Mouse (Mus musculus): ENCODE measurements around the gene Rimbp3.
A peak's percentile ranks its signal among the peaks of the same experiment; 100 is the strongest.
"Not testable (repeated sequence)": the region's sequence is repeated elsewhere in the genome, so short reads cannot be mapped to it uniquely, and the experiment has no call there.

The Rimbp3 gene

DNA sequence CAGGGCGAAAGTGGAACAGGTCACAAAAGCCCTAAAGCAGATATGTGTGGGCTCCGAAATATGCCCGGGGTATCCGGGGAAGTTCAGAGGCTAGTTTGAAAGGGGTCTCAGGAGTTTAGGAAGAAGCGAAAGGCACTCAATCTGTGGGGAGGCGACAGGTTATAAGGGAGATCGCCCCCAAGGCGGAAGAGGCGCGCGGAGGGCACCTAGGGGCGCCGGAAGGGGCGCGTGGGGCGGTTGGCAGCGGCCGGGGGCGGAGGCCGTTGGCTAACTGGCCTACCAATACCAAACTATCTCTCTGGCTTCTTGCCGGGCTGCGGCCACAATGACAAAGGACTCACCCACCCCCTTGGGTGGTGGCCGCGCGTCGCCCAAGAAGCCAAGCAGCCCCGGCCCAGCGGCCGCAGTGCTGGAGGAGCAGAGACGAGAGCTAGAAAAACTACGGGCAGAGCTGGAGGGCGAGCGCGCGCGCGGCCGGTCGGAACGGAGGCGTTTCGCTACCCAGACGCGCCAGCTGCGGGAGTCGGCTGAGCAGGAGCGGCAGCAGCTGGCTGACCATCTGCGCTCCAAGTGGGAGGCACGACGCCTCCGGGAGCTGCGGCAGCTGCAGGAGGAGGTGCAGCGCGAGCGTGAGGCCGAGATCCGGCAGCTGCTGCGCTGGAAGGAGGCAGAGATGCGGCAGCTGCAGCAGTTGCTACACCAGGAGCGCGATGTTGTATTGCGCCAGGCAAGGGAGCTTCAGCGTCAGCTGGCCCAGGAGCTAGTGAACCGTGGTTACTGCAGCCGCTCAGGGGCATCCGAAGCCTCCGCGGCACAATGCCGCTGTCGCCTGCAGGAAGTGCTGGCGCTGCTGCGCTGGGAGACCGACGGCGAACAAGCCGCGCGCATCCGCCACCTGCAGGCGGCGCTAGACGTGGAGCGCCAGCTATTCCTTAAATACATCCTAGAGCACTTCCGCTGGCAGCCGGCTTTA is at the start of gene Rimbp3:
Rimbp3 (plus strand) TSS at position 215 of the 973 bp plus-strand sequence.
- DNase-seq: peak; percentile 78

DNA sequence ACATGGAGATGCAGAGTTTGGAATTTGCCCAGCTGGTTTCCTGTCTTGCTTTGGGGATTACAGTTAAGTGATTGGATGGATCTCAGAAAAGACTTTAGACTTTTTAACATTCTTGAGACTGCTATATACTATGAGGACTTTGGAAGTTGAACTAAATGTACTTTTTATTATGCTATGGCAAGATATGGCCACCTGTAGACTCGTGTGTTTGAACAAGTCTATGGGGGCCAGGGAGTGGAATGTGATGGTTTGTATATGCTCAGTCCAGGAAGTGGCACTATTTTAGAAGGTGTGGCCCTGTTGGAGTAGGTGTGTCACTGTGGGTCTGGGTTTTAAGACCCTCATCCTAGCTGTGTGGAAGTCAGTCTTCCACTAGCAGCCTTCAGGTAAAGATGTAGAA is 42.9 kb upstream of the Rimbp3 start:
- not testable (repeated sequence) for DNase-seq

DNA sequence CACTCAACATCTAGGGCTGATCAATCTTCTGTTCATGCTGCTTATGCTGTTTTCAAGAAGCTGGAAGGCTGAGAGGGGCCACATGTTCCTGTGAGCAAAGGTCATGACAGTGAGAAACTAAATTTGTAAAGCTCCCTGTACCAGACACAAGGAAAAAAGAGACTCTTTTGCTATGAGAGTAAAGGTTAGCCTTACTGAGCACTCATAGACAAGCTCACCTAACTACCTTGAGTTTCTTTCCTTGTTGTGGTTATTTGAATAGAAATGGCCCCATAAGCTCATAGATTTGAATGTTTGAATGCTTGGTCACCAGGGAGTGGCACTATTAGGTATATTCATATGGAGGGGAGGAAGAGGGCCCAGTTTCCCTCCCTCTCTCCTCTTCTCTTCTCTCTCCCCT is 41.2 kb upstream of the Rimbp3 start:
- no peak for DNase-seq

DNA sequence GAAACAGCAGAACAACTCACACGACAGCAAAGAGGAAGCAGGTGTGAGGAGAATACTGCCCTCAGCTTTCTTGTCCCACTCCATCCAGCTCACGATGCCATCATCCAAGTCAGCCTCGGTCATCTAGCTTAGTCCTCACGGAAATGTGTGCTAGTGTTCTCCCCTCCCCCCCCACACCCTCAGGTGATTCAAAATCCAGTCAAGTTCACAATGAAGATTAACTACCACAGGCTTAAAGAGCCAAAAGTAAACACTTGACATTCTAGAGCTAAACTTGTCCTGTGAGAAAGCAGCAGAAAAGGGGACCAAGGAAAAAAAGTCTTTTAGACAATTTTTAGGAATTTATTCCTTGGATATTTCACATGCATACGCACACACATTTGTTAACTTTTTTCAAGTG is 40.4 kb upstream of the Rimbp3 start:
- DNase-seq: no peak

DNA sequence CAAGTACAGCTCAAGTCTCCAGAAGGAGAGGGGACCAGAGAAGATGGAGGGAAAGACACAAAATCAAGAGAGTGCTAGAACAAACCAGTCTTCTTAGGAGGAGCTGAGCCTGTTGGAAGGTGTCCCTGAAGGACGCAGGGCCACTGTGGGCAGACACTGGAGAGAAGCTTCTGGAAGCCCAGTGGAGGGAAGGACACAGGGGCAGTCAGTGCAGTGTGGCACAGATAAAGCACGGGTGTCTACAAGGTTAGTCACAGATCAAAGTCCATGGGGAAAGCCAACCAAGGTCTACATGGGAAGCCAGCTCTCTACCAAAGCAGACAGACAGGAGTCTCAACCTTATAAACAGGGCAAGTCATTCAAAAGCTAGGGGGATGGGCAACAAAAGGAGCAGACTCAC is 32.6 kb upstream of the Rimbp3 start:
- DNase-seq: no peak

DNA sequence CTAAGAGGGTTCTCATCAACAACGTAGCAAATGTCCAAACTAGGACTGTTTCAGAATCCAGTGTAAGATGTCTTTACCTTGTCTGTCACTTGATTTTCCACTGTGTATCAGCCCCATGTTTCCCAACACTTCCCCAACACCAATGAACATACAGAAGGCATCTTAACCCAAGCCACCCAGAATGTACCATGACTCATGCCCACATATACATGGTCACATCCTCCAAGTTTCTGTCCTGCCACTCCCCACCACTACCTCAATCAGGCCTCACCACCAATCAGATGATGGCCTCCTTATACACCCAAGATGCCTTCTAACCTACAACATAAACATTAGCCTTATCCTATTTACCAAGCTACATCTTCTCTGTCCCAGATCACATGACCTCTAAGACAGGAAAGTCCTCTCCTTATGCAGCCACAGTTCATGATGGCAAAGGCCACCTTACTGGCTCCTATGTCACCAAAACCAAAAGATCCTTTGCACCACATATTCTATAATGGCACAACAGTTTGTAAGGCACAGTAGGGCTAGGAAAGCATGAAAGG is 30.7 kb upstream of the Rimbp3 start:
- no peak for DNase-seq

DNA sequence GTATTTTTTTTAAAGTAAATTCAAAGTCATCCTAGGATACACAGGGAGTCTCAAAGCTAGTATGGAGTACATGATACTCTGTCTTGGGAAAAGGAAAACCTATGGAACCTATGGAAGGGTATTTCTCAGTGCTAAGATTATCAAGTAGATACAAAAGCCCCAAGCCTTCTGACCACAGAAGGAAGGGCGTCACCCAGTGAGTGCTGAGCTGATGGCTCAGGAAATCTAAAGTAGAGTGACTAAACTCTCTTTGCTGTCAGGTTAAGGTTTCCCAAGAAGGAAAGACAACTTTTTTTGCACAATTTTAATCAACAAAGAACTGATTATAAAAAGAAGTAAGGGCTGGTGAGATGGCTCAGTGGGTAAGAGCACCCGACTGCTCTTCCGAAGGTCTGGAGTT is 28.7 kb upstream of the Rimbp3 start:
- no peak for DNase-seq

DNA sequence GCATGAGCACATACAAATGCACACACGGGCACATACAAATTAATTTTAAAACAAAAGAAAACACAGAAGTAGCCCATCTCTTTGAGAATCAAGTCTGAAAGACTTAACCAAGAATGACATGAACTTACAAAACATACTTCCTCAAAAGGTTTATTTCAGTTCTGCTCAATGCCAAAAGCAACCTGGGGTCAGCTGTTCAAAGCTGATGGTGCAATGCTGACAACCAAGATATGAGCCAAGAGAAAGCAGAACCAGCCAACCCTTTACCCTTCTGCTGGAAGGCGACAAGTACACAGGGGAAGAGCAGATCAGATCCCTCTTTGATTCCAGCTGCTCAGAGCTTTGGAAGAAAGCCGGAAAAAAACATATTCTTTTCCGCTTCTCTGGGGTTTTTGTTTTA is 27.0 kb upstream of the Rimbp3 start:
- no peak for DNase-seq

DNA sequence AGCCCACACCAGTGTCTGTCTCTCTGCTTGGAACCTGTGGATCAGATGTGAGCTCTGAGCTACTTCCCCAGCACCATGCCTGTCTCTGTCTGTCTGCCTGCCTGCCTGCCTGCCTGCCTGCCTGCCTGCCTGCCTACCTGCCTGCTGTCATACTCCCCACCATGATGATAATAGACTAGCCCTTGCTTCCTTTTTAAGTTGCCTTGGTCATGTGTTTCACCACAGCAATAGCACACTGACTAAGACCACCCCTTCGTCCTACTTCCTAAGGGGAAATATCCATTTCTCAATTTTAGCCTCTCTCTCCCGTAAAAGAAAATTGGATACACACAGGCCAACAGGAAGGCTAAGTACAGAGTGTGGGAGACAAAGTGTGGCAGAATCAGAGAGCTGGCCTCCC is 26.3 kb upstream of the Rimbp3 start:
- no peak for DNase-seq

DNA sequence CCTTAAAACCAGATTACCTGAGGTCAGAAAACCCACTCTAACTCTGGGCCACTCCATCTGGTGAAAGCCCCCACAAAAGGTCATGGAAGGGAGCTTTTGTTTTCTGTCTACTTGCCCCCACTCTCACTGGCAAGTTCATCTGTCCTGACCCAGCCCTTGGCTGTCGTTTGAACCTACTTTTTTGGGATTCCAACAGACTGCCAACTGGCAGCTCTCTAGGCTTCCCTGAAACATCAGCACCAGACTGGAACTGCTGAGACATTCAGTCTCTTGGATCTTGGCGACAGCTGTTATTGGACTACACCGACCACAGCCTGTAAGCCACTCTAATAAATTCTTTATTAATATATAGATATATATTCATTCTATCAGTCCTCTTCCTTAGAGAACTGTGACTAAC is 25.4 kb upstream of the Rimbp3 start:
- no peak for DNase-seq

DNA sequence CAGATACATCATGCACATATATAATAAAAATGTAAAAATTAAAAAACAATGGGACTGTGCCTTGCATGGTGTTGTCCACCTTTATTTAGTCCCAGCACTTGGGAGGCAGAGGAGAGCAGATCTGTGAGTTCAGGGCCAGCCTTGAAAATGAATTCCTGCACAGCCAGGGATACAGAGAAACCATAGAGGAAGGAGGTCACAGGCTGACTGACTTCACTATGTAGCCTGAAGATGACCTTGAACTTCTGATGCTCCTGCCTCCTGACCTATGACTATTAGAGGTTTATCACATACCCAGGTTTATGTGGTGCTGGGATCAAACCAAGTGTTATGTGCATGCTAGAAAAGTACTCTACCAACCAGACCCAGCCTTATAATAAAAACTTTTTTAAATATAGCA is 22.9 kb upstream of the Rimbp3 start:
- DNase-seq: no peak

DNA sequence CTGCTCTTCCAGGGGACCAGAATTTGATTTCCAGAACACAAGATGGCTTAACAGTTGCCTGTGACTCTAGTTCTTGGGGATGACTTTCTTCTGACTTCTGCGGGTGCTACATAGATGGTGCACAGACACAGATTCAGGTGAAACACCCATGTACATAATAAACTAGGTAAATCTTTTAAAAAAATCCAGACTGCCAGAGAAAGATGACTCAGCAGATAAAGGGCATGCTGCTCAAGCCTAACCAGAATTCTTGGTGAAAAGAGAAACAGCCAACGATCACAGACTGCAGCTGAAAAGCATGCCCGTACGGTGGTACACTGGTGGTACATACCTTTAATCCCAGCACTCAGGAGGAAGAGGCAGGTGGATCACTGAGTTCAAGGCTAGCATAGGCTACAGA is 14.6 kb upstream of the Rimbp3 start:
- no peak for DNase-seq

DNA sequence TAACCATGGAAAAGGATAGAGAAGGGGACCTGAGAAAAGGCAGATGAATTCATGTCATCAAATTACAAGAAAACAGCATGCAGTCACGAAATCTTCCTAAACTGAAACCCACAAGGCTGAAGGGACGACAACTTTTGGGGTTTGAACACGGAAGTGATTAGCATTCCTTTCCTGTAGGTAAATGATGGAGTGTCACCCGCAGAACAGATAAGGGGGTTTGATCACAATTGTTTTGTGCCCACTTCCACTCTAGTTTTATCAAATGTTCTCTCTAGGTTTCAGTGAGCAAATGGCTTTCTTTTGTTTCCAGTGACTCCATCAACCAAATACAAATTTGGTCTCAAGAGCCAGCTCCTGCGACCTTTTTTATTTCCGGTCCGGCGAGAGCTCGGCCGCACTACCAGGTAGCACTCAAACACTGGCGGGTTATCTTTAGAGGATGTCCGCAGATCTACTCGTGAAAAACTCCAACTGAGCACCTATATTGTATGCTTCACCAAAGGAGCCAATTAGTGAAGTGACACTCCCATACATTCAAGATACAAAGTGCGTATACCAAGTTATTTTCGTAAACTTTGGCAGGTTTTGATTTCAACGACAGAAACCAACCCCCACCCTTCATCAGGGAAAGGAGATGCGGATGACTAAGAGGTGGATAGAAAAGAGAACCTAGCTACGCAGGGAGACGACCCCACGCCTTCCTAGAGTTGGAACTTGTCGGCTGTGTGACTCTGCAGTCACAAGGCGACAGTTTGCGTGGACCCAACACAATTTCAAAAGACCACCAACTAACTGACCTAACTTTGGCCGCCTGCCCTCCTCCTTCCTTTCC is 8.1 kb upstream of the Rimbp3 start:
- DNase-seq: no peak

DNA sequence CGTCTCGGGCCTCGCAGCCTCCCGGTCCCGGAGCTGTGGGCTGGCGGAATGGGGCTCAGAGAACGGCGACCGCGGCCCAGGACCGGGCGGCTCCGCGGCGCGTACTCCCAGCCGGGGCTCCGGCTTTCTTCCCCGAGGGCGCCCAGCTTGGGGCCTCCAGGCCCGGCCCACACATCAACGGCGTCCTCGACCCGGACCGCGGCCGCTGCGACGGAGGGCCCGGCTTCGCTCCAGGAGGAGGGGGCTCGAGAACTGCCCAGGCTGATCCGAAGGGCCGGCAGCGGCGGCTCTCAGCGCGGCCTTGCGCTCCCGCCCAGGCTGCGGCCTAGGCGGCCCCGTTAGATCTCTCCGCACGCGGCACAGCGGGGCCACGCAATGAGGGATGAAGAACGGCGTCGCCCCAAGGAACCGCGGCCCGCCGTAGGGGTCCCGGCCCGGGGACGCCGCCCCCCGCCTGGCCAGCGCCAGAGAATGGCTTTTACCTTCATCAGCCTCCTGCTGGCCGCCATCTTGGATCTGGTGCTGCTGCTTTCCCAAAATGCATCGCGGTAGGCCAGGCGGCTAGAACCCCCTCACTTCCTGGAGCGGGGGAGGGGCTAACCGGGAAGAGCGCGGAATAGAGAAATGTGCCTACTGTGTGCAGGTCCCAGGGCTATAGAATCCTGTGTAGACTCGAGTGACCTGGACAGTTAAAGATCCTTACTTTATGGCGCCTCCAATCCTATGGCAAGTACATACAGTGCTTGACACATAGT is 7.3 kb upstream of the Rimbp3 start:
- peak; percentile 86 for DNase-seq

DNA sequence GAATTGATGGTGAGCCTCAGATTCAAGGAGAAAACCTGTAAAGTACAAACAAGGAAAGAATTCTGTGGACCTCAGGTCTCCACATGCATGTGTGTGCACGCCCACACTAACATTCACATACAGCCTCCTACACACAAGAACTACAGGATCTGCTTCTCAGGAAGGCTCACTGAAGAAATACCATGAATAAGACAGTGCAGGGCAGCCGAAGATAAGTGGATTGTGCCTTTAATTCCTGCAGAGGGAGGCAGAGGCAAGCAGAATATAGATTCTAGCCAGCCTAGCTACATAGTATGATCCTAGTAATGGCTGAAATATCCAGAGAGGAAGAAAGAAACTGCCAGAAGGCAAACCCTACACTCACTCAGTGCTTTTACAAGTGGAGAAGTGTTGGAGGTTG is 6.4 kb upstream of the Rimbp3 start:
- no peak for DNase-seq

DNA sequence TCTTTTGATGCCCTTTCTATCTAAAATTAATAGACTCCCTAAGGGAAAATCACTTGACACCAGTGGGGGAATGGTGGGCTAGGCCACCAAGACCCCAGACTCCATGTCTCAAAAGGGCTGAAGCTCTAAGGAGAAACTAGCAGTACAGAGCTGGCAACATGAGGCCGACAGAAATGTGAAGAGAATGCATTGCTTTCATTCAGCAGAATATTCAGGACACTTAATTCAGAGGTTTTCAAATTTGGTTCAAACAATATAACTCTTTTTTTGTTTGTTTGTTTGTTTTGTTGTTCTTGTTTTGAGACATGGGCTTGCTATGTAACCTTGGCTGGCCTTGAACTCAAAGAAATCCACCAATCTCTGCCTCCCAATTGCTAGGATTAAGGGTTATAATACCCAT is 5.9 kb upstream of the Rimbp3 start, which contains the start of gene Ube2l3:
Ube2l3 (minus strand) TSS at position 101 of the 400 bp plus-strand sequence.
- DNase-seq: no peak

DNA sequence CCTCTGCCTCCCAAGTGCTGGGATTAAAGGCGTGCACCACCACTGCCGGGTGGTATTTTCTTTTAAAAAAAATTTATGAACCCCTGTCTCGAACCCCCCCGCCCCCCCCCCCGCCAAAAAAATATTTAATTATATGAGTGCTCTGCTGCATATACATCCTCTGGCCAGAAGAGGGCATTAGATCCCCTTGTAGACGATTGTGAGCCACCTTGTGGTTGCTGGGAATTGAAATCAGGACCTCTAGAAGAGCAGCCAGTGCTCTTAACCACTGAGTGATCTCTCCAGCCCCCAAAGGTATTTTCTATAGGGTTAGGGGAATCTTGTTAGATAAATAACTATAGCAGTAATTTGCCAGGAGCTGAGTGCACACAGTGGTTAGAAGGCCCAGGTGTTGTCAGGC is 3.4 kb upstream of the Rimbp3 start:
- peak; percentile 33 for DNase-seq

DNA sequence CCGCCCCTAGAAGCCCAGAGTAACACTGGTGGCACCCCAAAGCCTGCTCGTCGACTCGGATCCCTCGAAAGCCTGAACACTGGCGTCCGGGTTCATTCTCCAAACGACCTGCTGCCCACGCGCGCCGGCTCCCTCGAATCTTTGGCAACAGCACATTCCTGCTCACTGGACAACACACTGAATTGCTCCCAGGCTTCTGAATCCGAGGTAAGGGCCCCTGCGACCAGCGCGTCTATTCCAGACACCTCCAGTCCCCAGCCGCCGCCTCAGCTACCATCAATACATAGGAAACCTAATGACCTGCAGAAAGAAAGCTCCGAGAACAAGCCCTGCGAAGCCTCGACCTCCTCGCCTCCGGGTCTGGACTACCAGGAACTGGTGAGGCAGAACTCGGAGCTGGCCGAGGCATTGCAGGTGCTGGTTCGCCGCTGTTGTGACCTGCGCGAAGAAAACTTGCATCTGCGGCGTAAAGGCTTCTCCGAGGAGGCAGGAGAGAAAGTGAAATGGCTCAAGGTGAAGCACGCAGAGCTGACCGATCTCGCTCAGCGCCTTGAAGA is 1.1 kb downstream of the Rimbp3 start:
- DNase-seq: no peak

DNA sequence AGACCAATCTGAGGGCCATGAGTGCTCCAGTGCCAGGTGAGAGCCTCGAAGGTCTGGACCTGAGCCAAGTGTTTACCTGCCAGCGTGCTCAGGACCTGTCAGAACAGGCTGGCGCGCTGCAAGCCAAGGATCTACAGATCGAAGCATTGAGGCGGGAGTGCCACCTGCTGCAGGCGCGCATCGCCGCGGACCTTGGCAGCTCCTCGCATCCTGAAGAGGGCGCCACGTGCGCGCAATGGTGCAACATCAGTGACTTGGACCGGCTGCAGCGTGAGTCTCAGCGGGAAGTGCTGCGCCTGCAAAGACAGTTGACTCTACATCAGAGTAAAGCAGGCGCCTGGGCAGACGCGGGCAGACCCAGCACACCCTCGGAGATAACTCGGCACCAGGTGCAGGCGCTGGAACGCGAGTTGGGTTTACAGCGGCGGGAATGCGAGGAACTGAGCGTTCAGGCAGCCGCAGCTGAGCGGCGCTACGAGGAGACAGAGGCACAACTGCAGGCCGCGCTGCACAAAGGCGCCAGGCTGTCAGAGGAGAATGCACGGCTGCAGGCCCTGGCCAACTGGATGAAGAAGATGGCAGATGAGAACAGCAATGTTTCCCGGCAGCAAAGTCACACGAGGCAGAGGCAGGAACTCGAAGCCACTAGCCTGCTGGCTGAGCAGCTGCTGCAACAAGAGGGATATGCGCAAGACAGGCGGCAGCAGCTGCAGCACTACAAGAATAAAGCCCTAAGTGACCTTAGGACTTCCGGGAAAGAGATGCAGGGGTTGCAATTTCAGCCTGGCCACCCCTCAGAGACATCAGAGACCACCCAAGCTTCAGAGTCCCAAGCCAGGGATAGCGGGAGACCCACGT is 1.8 kb downstream of the Rimbp3 start:
- DNase-seq: peak; percentile 89

DNA sequence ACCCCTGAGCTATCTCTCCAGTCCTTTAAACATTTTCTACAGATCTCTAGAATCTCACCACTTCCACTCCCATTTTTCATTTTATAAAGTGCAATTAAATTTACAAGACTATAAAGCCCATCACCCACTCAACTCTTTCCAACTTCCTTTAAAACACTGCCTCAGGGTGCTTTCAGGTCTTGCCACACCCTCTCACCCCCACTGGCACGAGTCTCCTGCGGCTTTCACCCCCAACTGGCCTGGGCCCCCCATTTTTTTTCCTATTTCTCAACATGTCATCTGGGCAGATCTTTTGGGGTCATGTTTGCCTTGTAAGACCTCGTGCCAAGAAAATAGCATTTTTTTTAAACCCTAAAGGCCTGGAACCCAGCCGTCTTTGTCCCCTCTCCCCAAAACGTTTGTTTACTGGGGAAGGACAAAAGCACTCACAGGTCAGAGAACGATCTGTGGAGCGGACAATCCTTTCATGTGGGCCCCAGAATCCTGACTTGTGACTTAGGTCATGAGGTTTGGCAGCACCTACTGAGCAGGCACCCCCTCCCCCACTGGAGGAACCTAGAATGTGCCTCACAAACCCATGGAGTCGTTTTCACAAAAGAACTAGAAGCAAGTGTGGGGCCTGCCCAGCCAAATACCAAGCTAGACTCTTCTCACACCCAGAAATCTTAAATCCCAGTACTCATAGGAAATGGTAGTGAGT is 8.7 kb downstream of the Rimbp3 start:
- no peak for DNase-seq

Data from cerebellum, adult 9-11 months (tissue).